Mouse (Mus musculus): ENCODE measurements around the gene Gpatch4. TPM values are rescaled to one million over a fixed set of nuclear protein-coding genes. Genes with fewer than 3 reads are reported as not detected.

Gene Gpatch4
- polyA plus RNA-seq, 1 experiment from 2014 or later: 14.3 TPM

- H3K9me3 ChIP-seq (ENCODE audit: low read length): no peaks in the 10 kb centered on the region
- peaks cover 9% of the 10 kb centered on the region; the same call in 1 of the 2 replicates for H3K27me3 ChIP-seq (ENCODE audit: insufficient read depth, low read length)
- no peak overlapping the region for H3K4me3 ChIP-seq (ENCODE audit: low read depth, low read length)
- TF ChIP-seq CTCF (IDR thresholded peaks at IDR 0.05; ENCODE audit: low read depth): no peak
- peak; percentile 40; the same call in 1 of the 2 replicates for TF ChIP-seq EP300 (IDR thresholded peaks at IDR 0.05; ENCODE audit: low read depth)
- 15% methylated on average over 19 of the region's 19 CpGs for WGBS (ENCODE audit: insufficient replicate concordance)
- H3K27ac ChIP-seq (ENCODE audit: low read depth): no peak overlapping the region
- no peak overlapping the region for H3K9ac ChIP-seq (replicated peaks)
- DNase-seq: peak; percentile 70
- peak; percentile 89 for ATAC-seq
- peaks cover 8% of the 10 kb centered on the region for H3K4me1 ChIP-seq (ENCODE audit: insufficient read depth)
- no peaks in the 10 kb centered on the region for H3K36me3 ChIP-seq (replicated peaks; ENCODE audit: insufficient read depth, low read length)
- H3K4me2 ChIP-seq (ENCODE audit: low read depth, low read length): peak overlapping the region; percentile 54
Observed at GRCm38 (mm10) chr3:88030608-88031395, 12.1 kb upstream of the Gpatch4 start.

DNA sequence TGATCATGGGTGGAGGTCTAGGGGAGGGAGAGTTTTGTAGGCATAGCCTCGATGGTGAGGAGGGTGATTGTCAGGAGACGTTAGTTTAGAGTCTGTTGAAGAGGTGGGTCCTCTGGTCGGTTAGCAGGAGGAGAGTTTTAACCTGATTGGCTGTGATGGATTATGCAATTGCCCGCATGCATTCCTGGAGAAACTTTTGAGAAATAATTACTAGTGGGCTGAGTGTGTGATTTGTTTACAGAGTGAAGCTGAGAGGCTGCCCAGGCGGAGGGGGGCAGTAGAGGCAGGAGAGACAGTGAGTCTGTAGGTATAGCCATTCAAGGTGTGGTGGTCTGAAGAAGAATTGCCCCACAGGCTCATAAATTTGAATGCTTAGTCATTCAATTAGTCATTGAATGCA is 9.4 kb upstream of the Gpatch4 start:
- Histone ChIP-seq H3K4me3 (ENCODE audit: low read depth, low read length) (no peak overlapping the region), H3K4me2 (ENCODE audit: low read depth, low read length) (no peak overlapping the region), H3K27me3 (ENCODE audit: insufficient read depth, low read length) (peaks cover 10% of the 10 kb centered on the region; the same call in 1 of the 2 replicates), H3K9ac (replicated peaks) (no peak overlapping the region), H3K36me3 (replicated peaks; ENCODE audit: insufficient read depth, low read length) (no peaks in the 10 kb centered on the region), H3K9me3 (ENCODE audit: low read length) (no peaks in the 10 kb centered on the region), H3K27ac (ENCODE audit: low read depth) (no peak overlapping the region), H3K4me1 (ENCODE audit: insufficient read depth) (peaks cover 8% of the 10 kb centered on the region)
- ATAC-seq (no peak), DNase-seq (no peak)
- TF ChIP-seq CTCF (IDR thresholded peaks at IDR 0.05; ENCODE audit: low read depth): no peak
- TF ChIP-seq EP300 (IDR thresholded peaks at IDR 0.05; ENCODE audit: low read depth): no peak
- WGBS (ENCODE audit: insufficient replicate concordance): 55% methylated on average over 5 of the region's 5 CpGs

- no peak overlapping the region for H3K4me3 ChIP-seq (ENCODE audit: low read depth, low read length)
- H3K4me2 ChIP-seq (ENCODE audit: low read depth, low read length): no peak overlapping the region
- no peak for TF ChIP-seq EP300 (IDR thresholded peaks at IDR 0.05; ENCODE audit: low read depth)
- DNase-seq (no peak), ATAC-seq (no peak)
- H3K4me1 ChIP-seq (ENCODE audit: insufficient read depth): peaks cover 6% of the 10 kb centered on the region
- no peak overlapping the region for H3K27ac ChIP-seq (ENCODE audit: low read depth)
- H3K27me3 ChIP-seq (ENCODE audit: insufficient read depth, low read length): peaks cover 17% of the 10 kb centered on the region
- H3K36me3 ChIP-seq (replicated peaks; ENCODE audit: insufficient read depth, low read length): no peaks in the 10 kb centered on the region
- 61% methylated on average over 1 of the region's 1 CpGs for WGBS (ENCODE audit: insufficient replicate concordance)
- no peak overlapping the region for H3K9ac ChIP-seq (replicated peaks)
- H3K9me3 ChIP-seq (ENCODE audit: low read length): no peaks in the 10 kb centered on the region
Observed at GRCm38 (mm10) chr3:88035561-88036293, 7.2 kb upstream of the Gpatch4 start.

- Histone ChIP-seq H3K27me3 (ENCODE audit: insufficient read depth, low read length) (no peaks in the 10 kb centered on the region), H3K9ac (replicated peaks) (no peak overlapping the region), H3K4me2 (ENCODE audit: low read depth, low read length) (no peak overlapping the region), H3K9me3 (ENCODE audit: low read length) (no peaks in the 10 kb centered on the region), H3K36me3 (replicated peaks; ENCODE audit: insufficient read depth, low read length) (0 out of 2 replicates have a peak, but pooled peaks cover 11% of the 10 kb centered on the region), H3K27ac (ENCODE audit: low read depth) (no peak overlapping the region), H3K4me3 (ENCODE audit: low read depth, low read length) (no peak overlapping the region), H3K4me1 (ENCODE audit: insufficient read depth) (no peaks in the 10 kb centered on the region)
- ATAC-seq (no peak), DNase-seq (no peak)
- TF ChIP-seq EP300 (IDR thresholded peaks at IDR 0.05; ENCODE audit: low read depth): no peak
- 62% methylated on average over 3 of the region's 3 CpGs for WGBS (ENCODE audit: insufficient replicate concordance)
Observed at GRCm38 (mm10) chr3:88049532-88049931, 6.6 kb downstream of the Gpatch4 start.

GRCm38 (mm10) chr3:88057030-88057429 is 14.1 kb downstream of the Gpatch4 start:
- 85% methylated on average over 6 of the region's 6 CpGs for WGBS (ENCODE audit: insufficient replicate concordance)
- Histone ChIP-seq H3K4me3 (ENCODE audit: low read depth, low read length) (no peak overlapping the region), H3K4me1 (ENCODE audit: insufficient read depth) (peaks cover 8% of the 10 kb centered on the region), H3K9ac (replicated peaks) (peak overlapping the region; percentile 77), H3K36me3 (replicated peaks; ENCODE audit: insufficient read depth, low read length) (peaks cover 16% of the 10 kb centered on the region), H3K27ac (ENCODE audit: low read depth) (no peak overlapping the region), H3K9me3 (ENCODE audit: low read length) (no peaks in the 10 kb centered on the region), H3K4me2 (ENCODE audit: low read depth, low read length) (peak overlapping the region; percentile 94; the same call in 1 of the 2 replicates), H3K27me3 (ENCODE audit: insufficient read depth, low read length) (no peaks in the 10 kb centered on the region)
- TF ChIP-seq EP300 (IDR thresholded peaks at IDR 0.05; ENCODE audit: low read depth): no peak
- ATAC-seq (no peak), DNase-seq (no peak)

DNA sequence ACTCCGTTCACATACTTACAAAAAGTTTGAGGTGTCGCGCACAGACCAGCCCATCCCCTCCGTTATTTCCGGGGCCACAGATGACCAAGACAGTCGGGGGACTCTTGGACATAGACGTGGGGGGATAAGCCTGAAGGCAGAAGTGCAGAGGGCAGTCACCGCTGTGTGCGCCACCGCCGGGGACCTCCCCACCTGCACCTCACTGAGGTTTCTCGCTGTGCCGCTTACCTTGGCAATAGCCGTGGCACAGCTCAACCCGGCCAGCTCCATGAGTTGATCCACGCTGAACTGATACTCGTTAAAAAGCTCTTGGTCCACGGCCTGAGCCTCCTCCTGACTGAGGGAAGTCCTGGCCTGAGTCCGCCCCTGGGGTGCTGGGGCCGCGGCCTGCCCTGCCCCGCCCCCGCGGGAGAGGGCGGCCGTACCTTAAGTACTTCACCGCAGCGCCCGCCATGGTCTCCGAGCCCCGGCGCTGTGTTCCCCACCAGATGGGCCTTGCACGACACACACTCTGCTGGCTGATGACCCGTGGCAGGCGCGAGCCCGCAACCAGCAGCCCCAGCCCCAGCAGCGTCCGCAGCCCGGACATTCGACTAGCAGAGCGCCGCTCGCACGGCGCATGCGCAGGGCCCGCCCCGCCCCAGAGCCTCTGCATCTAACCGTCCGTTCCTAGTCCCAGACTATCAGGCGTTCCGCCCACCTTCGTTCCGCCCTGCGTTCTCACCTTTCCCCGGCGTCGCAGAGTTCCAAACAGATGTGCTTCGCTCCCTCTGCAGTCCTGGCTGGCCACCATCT is 15.2 kb downstream of the Gpatch4 start, which contains the start of gene Naxe:
Gene Naxe, minus strand, starts transcription at position 594 of the 795 bp plus-strand sequence.
- under 1% methylated on average over 58 of the region's 60 CpGs for WGBS (ENCODE audit: insufficient replicate concordance)
- peak within 1 kb of the TSS; percentile 77 for H3K9ac ChIP-seq (replicated peaks)
- peak; percentile 97 for ATAC-seq

More for the DNA sequence above, 15.2 kb downstream of the Gpatch4 start, which contains the start of gene Naxe:
- H3K27me3 ChIP-seq (ENCODE audit: insufficient read depth, low read length): no peaks in the 10 kb centered on the region
- H3K27ac ChIP-seq (ENCODE audit: low read depth): no peak within 1 kb of the TSS
- H3K36me3 ChIP-seq (replicated peaks; ENCODE audit: insufficient read depth, low read length): peaks cover 13% of the 10 kb centered on the region
- H3K4me1 ChIP-seq (ENCODE audit: insufficient read depth): peaks cover 8% of the 10 kb centered on the region
- H3K4me2 ChIP-seq (ENCODE audit: low read depth, low read length): peak within 1 kb of the TSS; percentile 94
- no peaks in the 10 kb centered on the region for H3K9me3 ChIP-seq (ENCODE audit: low read length)
- H3K4me3 ChIP-seq (ENCODE audit: low read depth, low read length): peak within 1 kb of the TSS; percentile 84
- TF ChIP-seq CTCF (IDR thresholded peaks at IDR 0.05; ENCODE audit: low read depth): no peak
- TF ChIP-seq EP300 (IDR thresholded peaks at IDR 0.05; ENCODE audit: low read depth): no peak
- peak; percentile 94 for DNase-seq

Data from liver, postnatal 0 days (tissue).